Mouse (Mus musculus): ENCODE data around the gene Ptgs2. TPM values are rescaled to one million over a fixed set of nuclear protein-coding genes. Genes with fewer than 3 reads are reported as not detected.

Ptgs2 gene
- not detected in 2 replicates for polyA plus RNA-seq (2012; ENCODE audit: low replicate concordance)

GRCm38 (mm10) chr1:150099790-150100333, at the start of gene Ptgs2:
Ptgs2 (plus strand) TSS chr1:150100031.

Other genes with a start within 250 kb of the Ptgs2 start
- 0.10 and 1.4 TPM in 2 replicates for gene Pla2g4a, start 138.7 kb upstream of the Ptgs2 start, polyA plus RNA-seq (2012; ENCODE audit: low replicate concordance)
- gene Pdc, start 219.4 kb downstream of the Ptgs2 start, polyA plus RNA-seq (2012; ENCODE audit: low replicate concordance), result not detected in 2 replicates

Measured in leukemia stem cell, adult 10-12 weeks (primary cell).